Mouse (Mus musculus) urinary bladder, postnatal 10 days (tissue): ENCODE results near the gene Ankrd33.

Experiments used
- DNase-seq: peaks from one replicate; pipeline ENCODE4 v3.0.0; 2022; ENCODE audit warnings: low spot score

Ankrd33 gene

DNA sequence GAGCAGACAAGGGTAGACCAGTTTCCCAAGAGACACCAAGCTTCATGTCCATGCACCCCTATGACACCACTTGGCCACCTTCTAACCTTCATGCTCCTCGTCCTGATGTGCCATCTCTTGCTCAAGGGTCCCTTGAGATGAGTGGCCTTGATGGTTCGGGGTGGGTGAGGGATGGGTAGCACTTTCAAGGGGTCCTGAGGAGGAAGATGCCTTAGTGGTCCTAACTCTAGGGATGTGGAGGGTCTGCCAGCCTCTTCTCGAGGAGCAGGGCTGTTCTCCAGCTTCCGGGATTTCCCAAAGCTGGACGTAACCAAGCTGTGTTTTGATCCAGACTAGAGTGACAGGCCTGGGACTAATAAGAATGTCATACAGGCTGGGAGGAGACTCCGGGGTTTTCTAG, 10.0 kb downstream of the Ankrd33 start:
- DNase-seq, result no peak

DNA sequence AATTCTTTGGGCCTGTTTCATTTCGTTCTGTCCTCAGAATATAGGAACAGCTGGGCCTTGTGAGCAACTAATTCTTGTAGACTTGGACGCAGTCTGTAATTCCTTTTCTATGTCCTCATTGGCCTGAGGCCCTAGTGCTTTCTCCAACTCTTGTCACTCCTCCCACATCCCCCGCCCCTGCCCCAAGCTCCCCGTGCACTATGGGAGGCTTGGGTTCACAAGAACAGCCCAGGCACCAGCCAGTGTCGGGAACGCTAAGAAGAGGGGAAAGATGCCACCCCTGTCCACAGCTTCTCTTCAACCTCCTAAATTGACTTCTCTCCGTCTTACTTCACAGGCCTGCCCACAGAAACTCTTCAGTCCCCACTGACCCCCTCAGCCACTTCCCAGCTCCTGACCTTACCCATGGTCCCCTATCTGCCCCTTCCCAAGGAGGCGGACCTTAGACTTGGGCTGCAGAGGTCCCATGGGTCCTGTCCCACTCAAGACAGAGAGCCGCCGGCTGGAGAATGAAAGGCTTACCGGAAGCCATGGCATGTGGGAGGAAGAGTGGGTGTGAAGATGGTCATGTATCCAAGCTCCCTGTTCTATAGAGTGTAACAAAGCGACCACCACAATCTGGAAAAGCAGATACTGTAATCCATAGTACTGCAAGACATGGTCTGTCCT, 11.5 kb downstream of the Ankrd33 start:
- no peak for DNase-seq

DNA sequence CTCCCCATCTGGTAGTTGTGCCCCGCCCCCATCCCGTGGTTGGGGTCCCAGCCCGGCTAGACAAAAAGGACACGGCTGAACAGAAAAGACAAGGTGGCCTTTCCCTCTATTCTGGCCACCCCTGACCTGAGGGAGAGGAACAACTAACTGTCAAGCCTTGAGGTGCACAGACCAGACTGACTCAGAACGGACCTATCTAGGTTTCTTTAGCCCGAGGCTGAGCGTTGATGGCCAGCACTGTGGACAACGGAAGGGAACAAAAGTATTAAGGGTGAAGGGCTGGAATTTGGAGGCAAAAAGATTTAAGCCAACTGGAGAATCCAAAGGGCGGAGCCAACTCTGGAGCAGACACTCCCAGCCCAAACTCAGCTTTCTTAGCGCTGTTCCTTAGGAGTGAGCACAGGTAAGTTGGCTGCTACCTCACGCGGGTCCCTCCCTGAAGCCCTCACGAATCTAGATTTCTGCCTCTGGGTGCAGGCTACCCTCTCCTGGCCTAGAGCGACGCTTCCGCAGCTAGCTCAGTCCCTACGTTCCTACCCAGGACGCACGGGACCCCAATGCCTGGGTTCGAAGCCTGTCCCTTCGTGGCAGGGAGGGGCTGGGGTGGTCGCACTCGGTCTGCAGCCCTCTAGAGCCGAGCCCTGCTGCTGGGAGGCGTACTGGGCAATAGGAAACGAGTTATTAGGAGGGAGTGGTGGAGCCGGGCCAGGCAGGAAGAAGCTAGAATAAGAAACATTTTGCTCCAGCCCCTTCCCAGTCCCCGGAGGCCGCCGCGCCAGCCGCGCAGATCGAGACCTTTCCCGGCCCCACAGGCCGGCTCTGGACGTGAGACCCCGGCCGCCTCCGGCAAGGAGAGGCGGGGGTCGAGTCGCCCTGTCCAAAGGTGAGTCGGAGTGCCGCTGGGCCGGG, 12.9 kb downstream of the Ankrd33 start, which contains the start of gene Acvrl1:
Gene Acvrl1 (plus strand): TSS at position 342 of the 909 bp plus-strand sequence.
- no peak for DNase-seq

DNA sequence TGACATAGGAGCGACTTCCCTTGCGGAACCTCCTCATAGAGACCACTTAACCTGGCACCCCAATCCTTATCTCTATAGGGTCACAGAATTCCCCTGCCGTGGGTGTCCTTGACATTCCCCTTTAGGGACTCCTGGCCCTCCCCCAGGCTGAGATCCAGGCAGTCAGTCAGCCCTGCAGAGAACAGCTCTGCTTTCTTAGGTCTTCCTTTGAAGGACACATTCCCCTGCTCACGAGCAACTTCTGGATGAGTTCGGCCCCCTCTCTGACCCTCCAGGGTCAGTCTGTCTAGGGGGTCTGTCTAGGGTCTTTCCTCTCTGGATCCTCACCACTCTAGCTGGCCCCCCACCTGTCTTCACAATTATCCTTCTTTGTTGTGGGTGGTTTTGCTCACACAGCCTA, 13.9 kb downstream of the Ankrd33 start:
- no peak for DNase-seq

DNA sequence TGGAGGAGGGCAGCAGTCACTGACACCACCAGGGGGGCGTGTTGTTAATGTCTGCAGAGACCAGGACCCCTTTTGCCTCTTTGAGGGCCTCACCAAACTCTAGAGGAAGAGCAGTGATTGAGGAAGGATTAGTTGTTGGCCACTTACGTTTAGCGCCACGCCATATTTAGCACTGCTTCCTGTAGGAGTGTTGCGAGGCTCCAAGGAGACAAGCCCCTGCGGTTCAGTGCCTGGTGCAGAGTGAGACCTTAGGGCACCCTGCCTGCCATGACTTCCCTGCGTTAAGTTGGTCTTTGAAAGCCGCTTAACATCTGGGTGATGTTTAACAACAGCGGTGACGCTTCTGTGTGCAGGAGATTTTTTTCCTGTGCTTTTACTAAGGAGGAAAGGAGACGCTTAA, 15.9 kb downstream of the Ankrd33 start:
- no peak for DNase-seq

DNA sequence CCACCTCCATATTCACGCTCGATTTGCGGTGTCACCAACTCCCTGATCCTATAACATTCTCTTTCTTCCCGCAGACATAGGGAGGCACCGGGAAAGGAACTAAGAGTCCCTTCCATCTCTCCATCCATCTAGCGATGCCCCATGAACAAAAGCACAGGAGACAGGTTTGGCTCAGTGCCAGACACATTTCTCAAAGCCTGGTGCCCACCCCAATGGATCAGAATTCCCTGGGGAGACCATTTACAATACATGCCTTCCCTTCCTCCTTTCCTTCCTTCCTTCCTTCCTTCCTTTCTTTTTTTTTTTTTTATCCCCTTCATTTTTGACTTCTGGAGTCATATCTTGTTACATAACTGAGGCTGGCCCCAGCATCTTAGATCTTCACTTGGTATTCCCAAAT, 16.5 kb downstream of the Ankrd33 start:
- no peak for DNase-seq

DNA sequence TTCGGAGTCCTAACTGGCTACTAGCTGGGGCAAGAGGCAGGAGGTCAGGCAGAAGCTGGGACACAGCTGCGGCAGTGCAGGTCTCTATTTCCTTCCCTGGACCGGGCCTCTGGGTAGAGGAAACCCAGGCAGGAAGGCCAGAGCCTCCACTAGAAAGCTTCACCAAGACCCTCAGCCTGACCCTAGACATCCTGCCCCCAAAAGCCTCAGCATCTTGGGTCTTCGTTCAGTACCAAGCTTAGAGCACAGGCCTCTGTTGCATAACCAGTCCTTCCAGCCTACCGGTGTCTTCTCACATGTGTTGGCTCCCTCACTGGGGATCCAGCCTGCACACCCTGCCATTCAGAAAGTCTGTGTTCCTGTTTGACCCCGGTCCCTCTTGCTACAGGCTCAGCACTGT, 17.2 kb downstream of the Ankrd33 start:
- DNase-seq, result no peak

DNA sequence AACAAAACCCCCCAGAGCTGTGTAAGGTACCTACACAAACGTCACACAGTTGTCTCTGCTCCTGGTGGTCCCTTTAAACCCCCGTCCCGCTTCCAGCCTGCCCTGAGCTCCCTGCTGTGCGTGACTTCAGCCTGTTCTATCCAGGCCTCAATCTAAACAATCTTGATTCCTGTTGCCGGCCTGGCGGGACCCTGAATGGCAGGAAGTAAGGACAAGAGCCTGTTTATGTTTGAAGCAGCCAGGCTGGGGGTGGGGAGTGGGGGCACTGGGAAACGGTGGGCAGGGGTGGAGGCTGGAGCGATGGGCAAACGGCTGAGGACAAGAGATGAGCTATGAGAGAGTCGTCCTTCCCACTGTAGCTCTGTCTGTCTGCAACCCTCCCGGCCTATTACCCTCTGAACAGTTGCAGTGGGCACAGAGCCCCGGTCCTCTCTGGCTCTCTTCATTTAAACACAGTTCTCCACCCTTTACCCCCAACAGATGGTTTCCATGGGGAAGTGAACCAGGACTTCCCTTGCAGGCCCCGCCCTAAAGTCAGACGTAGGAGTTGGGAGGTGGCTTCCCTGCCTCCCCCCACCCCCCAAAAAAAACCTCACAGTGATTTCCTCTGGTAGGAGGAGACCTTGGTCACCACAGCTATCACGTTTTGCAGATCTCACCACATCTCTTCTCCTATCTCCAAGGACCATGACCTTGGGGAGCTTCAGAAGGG, 18.6 kb downstream of the Ankrd33 start:
- DNase-seq, result no peak

DNA sequence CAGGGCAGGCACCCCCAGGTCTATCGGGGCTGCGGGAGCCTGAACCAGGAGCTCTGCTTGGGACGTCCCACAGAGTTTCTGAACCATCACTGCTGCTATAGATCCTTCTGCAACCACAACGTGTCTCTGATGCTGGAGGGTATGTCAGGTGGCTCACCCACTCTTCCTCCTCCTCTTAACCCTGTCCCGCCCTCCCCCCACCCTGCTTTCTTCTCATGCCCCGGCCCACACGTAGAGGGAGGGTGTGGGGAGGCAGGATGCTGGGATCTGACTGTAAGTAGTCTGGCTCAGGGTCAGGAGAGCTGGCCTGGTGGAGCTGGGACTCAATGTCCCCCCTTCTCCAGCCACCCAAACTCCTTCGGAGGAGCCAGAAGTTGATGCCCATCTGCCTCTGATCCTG, 19.9 kb downstream of the Ankrd33 start:
- no peak for DNase-seq

DNA sequence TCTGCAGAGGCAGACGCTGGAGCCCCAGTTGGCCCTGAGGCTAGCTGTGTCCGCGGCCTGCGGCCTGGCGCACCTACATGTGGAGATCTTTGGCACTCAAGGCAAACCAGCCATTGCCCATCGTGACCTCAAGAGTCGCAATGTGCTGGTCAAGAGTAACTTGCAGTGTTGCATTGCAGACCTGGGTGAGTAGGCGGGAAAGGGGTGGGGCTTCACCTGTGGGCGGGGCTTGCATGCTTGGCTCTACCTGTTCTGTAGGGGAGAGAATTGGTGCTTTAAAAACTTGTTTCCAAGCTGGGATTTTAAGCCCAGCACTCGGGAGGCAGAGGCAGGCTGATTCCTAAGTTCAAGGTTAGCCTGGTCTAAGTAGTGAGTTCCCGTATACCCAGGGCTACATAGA, 21.9 kb downstream of the Ankrd33 start:
- DNase-seq, result no peak

DNA sequence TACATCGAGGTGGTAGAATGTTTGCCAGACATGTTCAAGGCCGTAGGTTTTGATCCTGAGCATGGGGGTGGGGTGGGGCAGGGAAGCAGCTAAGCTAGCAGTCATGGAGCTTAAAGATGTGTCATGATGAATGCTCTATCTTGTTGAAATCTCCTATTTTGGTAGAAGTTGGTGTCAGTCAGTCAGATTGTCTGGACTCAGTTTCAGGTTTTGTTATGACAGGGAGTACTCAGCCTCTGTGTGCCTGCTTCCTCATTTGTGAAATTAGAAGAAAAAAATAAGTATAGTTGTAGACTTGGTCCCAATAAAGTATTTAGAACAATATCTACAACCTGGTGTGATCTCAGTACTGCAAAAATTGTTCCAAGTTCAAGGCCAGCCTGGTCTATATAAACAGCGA, 23.1 kb downstream of the Ankrd33 start:
- DNase-seq, result no peak

DNA sequence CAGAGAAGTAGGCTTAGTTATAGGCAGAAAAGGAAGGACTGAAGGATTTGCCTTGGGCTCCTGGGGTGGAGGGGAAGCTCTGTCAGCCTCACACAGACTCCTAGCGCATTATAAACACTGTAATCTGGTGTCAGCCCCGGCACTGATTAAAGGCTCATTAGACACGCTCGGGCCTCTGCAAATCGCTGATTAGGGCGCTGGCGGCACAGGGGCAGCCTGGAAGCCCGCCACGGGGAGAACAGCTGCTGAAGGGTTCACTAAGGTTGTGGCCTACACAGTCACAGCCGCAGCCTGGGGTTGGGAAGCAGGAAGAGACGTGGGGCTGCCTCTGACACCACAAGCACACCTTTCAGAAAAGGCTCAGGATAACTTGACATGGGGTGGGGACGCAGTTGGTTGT, 24.3 kb downstream of the Ankrd33 start:
- DNase-seq, result no peak

DNA sequence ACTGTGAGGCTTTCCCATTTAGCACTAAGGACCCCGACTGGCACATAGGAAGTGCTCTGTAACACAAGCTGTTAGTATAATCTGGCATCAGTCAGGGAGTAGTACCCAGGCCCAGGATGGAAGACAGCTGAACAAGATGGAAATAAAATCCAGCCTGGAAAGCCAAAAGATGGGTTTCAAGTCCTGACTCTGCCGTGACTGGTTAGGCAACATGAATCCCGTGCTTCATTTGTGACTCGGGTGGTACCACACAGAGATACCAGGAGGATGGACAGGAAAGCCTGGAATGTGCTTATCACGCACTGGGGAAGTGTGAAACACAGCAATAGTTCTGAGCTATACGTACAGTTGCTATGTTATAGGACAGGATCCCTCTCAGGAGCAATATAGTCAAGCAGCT, 25.0 kb downstream of the Ankrd33 start:
- DNase-seq, result no peak

DNA sequence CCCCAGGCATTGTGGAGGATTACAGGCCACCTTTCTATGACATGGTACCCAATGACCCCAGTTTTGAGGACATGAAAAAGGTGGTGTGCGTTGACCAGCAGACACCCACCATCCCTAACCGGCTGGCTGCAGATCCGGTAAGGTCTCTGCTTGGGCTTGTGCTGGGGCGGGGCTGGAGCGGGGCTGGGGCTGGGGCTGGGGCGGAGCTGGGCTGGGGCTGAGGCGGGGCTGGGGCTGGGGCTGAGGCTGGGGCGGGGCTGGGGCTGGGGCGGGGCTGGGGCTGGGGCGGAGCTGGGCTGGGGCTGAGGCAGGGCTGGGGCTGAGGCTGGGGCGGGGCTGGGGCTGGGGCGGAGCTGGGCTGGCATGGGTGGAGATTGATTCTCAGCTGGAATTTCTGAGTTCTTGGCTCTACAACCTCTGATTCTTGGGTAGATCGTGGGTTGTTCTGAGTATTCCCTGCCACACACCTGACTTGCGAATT, 25.5 kb downstream of the Ankrd33 start:
- no peak for DNase-seq

DNA sequence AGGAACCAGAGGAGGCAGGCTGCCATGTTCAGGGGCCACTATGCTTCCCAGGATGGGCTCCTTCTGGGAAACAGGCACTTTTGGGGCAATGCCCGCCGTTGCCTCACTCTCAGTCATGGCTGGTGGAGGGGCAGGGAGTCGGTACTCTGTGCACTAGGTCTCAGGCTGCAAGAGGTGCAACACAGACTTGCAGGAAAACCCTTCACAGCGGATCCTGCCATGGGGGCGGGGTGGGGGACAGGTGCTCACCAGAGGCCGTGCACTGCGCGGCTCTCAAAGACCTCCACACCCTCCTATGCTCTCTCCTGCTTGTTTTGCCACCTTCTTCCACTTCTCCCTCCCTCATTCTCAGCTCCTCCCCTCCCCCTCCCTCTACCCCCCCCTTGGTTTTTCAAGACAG, 27.1 kb downstream of the Ankrd33 start:
- DNase-seq, result no peak

DNA sequence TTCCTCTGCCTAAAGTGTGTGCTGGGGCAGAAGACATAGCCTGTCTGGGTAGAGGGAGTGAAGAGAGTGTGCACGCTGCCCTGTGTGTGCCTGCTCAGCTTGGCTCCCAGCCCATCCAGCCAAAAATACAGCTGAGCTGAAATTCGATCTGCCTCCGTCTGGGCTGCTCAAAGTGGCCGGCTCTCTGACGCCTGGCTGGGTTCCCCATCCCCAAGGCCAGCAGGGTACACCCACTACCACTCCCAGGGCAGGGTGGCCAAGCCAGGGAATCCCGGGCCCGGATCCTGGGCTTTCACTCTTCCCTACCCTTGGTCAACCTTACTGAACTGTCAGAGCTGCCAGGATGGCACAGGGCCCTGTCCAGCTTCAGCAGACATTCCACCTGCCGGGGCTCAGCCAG, 27.9 kb downstream of the Ankrd33 start:
- DNase-seq, result no peak

DNA sequence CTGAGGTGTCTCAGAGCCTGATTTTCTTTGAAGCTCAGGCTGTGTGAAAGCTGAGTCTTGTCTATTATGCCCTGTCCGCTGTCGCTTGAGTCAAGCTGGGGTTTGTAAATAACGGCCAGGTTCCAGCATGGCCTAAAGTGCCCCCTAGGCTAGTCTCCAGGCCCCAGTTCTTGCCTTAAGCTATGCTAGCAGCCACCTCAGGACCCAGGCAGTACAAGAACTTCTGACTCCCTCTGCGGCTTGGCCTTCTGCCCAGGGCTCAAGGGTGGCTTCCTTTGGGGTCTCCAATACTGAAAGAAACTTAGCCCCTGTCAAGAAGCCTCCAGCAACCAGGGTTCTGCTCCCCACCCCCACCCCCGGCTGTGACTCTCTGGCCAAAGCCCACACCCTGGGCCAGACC, 28.6 kb downstream of the Ankrd33 start:
- no peak for DNase-seq

DNA sequence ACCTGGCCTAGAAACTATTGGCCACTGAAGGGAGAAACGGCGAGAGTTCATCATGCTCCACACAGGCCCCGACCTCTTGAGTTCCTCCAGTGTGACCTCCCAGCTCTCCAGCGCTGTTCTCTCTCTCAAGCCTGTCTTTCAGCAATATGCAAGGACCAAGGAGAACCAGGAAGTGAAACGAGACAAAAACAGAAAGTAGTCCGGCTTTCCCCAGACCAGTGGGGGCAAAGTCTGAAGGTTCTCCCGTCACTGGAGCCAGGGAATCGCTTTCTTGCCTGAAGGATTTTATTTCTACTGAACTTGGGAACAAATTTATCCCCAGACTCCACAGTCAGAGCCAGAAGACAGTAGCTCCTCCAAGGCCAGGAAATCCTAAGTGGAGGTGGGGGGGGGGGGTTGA, 29.2 kb downstream of the Ankrd33 start:
- no peak for DNase-seq

DNA sequence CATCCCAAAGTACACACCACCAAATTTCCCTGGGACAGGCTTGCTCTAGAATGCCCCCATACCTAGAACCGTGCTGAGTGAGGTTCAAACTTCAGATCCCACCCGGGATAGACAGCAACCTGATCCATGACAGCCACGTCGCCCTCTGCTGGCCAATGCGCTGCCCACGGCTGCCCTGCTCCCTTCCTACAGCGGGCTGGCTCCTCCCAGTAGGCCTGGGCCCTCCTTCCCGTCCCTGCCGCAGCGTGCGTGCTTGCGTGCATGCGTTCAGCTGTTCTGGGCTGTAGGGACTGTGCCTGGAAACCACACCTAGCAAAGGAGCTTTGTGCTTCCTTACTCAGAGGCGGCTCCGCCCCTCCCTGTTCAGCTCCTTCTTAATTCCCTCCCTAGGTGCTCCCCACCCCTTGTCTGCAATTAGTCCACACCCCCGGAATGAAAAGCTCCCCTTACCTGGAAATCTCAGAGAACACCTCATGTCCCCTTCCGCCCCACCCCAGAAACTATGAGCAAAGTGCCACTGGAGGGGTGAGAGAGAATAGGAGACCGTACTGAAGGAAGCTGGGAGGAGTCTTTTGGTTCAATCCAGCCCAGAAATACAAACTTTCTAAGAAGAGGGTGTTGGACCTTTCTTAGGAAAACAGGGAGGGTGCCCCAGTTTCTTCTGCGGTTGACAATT, 30.0 kb downstream of the Ankrd33 start:
- peak; percentile 93 for DNase-seq

DNA sequence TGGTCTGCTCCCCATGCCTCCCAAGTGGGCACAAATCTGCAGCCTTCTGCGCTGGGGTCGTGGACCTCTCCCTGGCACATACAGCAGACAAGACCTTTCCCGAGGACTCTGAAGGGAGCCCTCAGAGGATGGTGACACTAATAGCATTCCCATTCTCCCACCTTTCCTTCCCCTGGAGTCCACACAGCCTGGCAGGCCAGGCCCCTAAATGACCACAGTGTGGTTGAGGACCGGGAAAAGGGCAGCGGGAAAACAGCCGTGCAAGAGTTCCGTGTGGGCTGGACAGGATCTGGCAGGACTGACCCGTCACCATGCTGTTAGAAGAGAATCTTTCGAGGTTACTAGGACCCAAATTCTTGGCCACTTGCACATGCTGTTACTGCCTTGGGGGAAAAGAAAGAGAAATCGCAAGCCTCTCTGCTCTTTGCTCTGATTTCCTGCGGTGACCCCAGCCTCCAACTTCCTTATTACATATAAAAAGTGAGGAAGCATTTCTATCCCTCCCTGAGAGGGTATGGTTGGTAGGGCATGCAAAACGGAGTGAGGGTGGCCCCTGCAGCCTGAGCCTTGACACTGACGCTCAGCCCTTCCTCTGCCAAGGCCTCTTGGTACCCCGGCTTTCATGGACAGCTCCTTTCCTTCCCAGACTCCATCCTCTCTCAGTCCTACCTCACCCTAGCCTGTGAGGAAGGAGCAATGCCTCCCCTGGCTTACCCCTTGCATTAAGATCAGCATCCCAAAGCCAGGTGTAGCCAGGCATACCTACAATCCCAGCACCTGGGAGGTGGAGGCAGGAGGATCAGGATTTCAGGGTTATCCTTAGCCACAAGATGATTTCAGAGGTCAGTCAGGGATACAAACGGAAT, 30.8 kb downstream of the Ankrd33 start:
- DNase-seq, result no peak
